Mouse (Mus musculus): ENCODE measurements around the gene Ror1. TPM values are rescaled to one million over a fixed set of nuclear protein-coding genes. Genes with fewer than 3 reads are reported as not detected.

Ror1 gene
- total RNA-seq, 2 experiments from 2014 or later = 7.7 to 9.7 TPM

DNA sequence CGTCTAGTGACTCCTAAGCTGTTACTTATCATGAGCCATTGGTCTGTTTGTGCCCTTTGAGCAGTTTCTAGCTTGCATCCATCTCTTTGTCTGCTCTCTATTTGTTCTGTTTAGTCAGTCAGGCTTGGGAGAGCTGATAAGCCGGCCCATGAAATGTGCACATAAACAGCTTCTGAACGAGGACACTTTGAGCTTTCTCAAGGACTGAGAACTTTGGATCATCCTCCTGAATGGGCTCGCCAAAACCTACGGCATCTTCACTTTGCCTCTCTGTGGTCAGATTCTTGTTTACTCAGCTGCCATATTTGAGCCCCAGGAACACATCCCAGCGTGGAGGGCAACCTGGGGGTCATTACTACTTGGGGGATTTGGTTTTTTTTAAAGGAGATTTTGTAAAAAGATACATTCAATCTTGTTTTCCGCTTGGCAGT, 190.5 kb downstream of the Ror1 start:
- intact Hi-C loops (cut with DNase I) = no loop called here

DNA sequence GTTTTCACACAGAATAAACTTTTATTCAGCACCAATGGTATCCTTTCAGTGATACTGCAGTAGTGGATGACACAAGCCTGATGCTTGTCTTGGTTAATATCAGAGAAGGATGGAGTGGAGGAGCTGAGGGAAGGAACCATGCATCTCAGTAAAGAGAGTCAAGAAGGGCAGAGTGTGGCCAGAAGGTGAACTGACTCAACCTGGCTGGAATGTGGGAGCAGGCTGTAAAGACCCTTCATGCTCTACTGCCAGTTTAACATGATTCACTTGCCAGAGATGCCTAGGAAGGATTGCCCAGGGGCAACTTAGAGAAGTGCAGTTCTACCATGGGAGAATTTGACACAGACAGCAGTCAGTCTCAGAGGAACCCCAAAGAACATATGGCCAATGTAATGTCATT, 191.2 kb downstream of the Ror1 start:
- DNase-seq (ENCODE audit: low spot score) = no peak
- intact Hi-C loops (cut with DNase I) = no loop called here

More for the DNA sequence above, 190.5 kb downstream of the Ror1 start:
- DNase-seq (ENCODE audit: low spot score) = no peak

DNA sequence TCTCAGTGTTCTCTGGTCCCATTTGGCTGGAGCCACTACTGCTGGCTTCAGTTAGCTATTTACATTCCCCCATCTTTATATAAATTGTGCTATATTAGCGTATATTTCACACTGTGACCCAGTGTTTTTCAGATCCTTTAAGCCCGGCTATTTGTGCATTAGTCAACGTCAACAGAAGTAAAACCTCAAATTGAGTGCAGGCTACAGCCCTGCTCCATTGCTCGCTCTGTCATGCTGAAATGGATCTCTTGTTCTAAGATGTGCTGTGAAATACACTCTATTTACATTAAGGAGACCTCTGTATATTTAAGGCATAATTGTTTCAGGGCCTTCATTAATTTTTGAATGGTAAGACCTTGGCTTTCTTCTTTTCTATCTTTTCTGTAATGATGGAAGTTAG, 192.2 kb downstream of the Ror1 start:
- no peak for DNase-seq (ENCODE audit: low spot score)
- intact Hi-C loops (cut with DNase I) = no loop called here

DNA sequence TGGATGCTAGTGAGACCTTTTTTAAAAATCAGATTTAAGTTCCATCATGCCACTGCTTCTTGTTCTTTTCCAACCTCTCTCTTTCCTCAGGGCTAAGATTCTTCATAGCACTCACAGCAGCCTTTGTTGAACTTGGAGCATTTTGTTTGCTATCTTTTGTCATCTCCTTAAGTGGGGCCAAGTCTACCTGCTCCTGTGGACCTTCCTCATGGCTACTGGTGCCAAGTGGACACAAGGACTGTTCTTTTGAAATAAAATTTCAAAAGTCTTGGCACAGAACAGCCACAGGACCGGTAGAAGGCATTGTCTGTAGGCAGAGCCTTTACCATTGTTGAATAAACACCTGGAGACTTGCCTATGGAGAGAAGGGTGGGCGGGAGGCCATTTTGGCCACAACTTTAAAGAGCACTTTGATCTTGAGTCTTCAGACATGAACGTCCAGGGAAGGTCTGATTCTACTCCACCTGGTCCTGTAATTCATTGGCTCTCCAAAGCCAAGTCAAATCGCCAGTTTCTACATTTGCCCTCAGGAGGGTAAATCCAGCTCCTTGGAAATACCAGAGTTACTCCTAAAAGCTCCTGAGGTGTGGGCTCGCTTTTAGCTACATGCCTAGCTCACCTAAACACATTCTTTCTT, 195.5 kb downstream of the Ror1 start:
- no peak for DNase-seq (ENCODE audit: low spot score)
- intact Hi-C loops (cut with DNase I) = loop anchor here (10.0 kb wide), 1 partner anchor 76 kb away; no protein-coding TSS in a partner anchor

DNA sequence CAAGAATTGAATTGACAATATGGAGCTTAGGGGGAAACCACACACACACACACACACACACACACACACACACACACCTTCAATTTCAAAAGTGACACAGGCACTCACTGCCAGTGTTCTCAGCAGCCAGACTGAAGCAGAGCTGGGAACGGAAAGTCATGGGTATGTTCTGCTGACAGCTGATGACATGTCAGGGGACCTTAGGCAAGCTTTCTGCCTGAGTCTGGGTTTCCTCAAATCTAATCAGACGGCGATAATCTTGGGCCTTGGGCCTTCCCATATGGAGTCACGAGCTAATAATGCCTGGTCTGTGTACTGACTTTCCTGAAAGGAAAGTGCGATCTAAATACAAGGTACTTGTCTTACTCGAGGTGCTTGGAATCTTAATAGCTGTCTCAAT, 202.1 kb downstream of the Ror1 start:
- intact Hi-C loops (cut with DNase I) = loop anchor here (10.0 kb wide), 1 partner anchor 83 kb away; no protein-coding TSS in a partner anchor
- DNase-seq (ENCODE audit: low spot score) = no peak

DNA sequence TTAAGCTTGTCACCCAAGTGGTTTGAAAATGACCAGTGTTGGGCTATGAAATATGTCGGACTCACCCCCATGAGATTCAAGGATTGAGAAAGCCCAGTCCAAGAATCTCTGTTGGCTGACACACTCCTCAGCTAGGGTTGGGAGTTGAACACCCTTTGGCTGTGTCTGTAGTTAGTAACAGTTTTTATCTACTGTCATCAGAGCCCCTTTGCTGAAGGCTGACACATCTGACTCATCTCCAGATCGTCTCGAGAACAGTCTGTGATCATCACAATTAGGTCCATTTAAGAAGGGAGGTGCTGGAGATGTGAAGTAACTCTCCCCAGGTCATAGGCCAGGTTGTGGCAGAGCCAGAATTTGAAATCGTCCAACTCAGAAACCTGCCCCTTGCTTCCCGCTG, 203.0 kb downstream of the Ror1 start:
- no peak for DNase-seq (ENCODE audit: low spot score)
- intact Hi-C loops (cut with DNase I) = loop anchor here (10.0 kb wide), 1 partner anchor 84 kb away; no protein-coding TSS in a partner anchor

DNA sequence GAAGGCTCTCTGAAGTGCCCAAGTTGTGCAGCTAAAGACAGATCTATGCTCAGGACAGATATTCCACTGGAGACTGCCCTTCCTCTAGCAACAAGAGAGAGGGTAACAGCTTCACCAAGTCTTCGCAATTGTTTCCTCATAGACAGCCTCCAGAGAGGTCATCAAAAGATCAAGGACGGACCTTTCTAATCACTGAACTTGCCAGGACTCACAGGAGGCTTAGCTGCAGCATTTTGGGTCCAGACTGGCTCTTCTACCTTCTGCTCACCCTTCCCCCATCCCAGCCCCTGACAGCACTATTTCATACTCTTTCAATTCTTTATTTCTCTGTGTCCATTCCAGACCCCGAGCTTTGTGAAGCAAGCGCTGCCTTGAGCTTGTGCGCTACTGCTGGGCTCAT, 204.6 kb downstream of the Ror1 start:
- intact Hi-C loops (cut with DNase I) = loop anchor here (10.0 kb wide), 1 partner anchor 205 kb away; the partner anchor contains the start of gene Ror1

DNA sequence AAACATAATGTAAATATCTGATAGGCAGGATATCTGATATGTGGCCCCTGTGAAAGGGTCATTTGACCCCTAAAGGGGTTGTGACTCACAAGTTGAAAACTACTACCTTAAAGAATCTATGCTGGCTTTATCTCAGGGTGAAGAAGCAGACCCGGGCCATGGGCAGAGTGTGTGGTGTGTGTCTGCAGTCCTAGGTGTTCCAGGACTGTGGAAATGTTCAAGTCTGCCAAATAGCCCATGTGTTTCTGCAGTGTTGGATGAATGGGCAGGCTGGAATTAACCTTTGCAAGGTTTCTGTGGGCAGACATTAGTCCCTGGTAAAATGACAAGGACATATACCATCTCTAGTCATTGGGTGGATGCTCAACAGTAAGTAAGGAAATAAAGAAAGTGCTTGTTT, 205.8 kb downstream of the Ror1 start:
- intact Hi-C loops (cut with DNase I) = loop anchor here (10.0 kb wide), 1 partner anchor 207 kb away; the partner anchor contains the start of gene Ror1
- DNase-seq (ENCODE audit: low spot score) = no peak

More for the DNA sequence above, 204.6 kb downstream of the Ror1 start:
- no peak for DNase-seq (ENCODE audit: low spot score)

DNA sequence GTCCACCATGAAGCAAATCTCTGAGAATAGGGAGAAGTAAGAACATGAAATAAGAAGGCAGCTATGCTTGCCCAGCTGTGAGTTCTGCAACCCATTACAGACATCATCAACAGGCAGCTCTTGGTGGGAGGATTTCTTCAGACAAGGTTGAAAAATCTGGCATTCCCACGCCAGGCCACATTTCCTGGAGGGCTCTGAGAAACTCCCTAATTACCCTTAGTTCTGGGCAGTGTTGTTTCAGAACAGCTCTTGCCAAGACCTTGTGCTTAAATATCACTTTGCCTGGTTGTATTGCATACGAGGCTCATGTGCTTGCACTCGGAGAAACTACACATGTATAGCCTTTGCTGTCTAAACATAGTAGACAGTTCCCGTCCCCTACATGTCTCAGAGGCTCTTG, 211.8 kb downstream of the Ror1 start:
- intact Hi-C loops (cut with DNase I) = loop anchor here (10.0 kb wide), 1 partner anchor 213 kb away; the partner anchor contains the start of gene Ror1
- DNase-seq (ENCODE audit: low spot score) = no peak

DNA sequence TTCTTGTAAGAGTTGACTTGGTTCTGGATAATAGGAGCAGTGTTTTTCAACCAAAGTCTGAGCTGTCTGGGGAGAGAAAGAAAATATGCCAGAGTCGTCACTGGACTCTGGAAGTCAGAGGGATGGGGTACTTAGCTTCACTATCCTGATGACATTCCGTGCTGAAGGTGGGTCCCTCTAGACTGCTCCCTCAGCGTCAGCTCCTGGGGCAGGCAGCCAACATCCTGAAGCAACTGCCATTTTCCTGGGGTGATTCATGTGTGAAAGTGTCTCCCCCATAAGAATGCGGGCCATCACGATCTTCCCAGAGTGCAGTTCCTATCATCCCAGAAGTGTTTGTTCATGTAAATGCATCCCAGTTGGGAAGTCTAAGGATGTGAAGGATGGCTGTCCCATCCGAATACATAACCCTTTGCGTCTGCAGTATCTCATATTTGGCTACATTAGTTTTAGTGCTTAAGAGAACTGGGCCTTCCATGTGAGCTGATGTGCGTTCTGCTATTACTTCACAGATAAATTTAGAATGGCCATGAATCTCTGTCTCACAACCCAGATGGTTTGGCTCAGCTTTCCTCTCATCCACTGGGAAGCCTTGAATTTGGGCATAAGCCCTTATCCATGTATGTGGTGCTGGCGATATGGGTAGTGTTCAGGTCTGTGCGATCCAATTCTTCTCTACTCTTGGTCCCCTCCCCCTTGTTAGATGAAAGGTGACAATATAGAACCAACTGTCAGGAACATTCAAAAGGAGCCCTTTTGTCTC, 216.4 kb downstream of the Ror1 start:
- intact Hi-C loops (cut with DNase I) = no loop called here
- peak; percentile 20 for DNase-seq (ENCODE audit: low spot score)

DNA sequence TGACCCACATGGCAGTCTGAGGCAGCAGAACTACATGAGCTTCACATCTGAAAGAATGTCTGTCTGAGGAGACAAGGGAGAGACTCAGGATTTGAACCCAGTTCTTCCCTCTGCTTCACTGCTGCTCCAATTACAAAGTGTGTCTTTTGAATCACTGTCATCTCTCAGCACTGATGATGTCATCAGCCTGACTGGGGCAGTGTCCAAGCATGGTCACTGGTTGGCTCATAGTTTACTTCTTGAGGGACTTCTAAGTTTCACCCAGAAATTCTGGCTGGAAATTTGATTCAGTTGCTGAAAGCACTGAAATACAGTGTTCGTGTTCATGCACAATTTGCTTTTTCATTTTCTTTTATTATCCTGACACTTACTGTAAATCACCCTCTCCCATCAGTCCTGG, 219.5 kb downstream of the Ror1 start:
- intact Hi-C loops (cut with DNase I) = no loop called here
- DNase-seq (ENCODE audit: low spot score) = peak; percentile 19

DNA sequence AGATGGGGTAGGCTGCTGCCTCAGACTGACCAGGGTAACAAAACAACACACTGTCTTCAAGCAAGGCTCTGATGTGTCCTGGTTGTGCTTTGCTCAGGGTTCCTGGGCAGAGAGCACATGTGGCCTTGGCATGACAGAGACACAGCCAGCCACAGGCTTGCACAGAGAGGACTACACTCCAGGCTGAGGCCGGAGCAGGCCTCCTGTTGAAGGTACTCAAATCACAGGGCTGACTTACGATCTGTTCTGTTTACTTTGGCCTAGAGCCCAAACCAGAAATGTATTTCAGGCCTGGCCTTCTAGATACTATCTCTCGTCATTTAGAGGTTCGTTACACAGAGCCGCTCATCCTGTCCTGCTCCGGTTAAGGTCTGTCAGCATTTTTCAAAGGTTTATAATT, 226.2 kb downstream of the Ror1 start:
- intact Hi-C loops (cut with DNase I) = no loop called here
- no peak for DNase-seq (ENCODE audit: low spot score)

DNA sequence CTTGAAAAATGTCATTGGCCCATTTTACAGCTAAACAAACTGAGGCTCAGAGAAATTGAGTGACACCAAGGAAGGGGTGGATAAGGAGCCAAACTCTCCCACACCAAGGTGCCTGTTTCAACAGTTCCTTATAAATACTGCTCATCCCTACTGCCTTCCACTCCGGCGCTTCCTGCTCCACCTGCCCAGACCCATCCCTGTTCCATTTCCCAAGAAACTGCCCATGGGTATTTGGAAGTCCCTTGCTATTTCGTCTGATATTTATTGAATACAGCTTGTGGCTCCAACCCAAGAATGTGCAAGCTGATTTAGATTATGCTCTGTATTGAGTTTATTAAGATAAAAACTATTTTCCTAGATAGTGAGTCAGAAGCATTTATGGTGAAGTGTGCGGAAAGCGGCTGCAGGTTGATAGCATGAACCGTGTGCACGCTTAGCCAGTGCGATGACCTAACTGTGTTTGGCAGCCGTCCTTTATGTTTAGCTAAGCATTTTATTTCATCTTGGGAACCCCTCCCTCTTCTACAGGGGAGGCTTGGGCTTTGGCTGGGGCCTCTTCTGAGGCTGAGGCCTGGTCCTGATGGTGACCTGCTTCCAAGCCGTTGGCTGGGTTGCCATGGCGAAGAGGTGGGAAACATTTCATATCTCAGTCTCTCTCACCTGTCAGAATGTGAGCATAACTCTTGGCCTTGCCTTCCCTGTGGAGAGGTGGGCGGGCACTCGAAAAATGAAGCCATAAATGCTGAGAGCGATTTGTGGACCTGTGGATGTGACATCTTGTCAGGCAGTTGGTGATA, 229.3 kb downstream of the Ror1 start:
- no peak for DNase-seq (ENCODE audit: low spot score)
- intact Hi-C loops (cut with DNase I) = no loop called here

DNA sequence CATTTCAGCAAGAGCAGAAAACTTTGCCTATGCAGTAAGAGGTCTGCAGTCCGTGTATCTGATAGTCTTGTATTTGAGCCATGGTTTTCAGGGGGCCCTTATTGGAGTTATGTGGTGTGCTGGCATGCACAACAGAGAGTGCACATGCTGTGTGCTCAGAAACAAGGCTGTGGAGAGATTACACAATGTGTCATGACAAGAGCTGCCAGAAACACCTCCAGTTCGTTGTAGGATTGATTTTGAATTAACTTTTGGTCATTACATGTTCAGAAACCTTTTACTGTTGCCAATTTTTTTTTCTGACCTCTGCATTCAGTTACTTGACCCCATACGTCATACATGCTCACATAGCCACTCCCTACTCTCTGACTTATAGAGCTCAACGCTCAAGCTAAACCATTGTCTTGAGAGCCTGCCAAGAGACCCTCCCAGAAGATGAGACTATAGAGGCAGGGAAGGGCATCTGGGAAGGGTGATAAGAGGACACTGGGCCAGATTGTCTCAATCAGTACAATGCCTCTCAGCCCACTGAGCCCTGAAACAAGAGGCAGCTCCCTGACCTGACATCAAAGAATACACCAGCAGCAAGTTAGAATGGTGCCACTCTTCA, 232.9 kb downstream of the Ror1 start:
- intact Hi-C loops (cut with DNase I) = no loop called here

DNA sequence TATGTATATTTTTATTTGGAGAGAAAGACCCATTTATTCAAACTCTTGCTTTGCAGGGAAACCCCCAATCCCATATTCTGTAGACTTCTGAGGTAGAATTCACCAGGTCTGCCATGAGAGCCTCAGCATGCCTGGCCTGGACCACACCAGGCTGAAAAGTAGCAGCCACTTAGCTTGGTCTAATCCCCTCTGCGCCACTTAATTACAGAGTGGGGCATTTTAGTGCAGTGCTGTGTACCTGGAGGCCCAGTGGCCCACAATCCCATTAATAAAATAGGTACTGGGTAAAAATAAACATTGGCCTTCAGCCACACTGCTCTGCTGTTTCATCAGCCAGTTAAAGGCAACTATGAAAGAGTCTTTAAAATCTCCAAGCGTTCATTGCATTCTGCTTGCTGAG, 239.6 kb downstream of the Ror1 start:
- intact Hi-C loops (cut with DNase I) = no loop called here
- no peak for DNase-seq (ENCODE audit: low spot score)

More for the DNA sequence above, 232.9 kb downstream of the Ror1 start:
- no peak for DNase-seq (ENCODE audit: low spot score)

DNA sequence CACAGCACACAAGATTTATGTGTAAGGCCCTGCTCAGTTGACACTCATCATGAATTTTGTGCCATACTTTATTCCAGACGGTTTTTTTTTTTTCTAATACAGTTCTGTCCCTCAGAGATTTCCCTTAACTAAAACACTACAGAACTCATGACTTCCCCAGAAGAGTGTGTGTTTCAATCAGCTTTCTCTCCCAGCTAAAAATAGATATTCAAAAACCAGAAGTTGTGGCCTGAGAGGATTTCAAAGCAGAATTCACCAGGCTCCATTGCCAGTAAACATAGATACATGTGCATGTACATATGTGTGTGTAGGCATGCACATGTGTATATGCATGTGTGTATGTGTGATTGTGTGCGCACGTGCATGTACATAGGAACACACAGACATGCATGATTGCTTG, 252.2 kb downstream of the Ror1 start:
- intact Hi-C loops (cut with DNase I) = no loop called here
- no peak for DNase-seq (ENCODE audit: low spot score)

DNA sequence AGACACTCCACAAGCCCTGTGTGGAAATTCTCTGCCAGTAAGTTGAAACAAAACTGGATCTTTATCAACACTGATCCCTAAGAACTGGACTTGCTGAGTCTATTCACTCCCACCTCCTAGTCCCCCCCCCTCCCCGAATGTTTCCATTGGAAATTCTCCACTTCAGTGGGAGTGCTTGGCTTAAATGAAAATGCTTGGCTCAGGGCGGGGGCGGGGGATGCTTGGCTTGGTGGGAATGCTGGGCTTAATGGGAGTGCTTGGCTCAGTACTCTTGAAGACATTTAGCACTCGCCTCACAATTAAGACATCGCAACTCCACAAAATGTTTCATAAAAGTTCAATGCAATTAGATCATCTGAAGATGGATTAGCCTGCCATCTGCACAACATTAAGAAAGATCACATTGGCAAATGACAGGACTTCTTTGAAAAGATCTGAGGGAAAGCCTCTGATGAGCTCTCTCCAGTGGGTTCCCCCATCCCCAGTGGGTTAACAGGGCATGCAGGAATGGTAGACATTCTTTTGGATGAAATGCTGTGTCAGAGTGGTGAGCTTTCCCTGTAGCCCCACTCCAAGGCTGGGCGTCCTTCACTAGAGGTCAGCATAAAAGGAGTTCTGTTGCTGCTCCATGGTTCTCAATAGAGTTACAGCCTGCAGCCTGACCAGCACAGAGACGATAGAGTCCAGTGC, 254.7 kb downstream of the Ror1 start:
- intact Hi-C loops (cut with DNase I) = no loop called here
- no peak for DNase-seq (ENCODE audit: low spot score)

DNA sequence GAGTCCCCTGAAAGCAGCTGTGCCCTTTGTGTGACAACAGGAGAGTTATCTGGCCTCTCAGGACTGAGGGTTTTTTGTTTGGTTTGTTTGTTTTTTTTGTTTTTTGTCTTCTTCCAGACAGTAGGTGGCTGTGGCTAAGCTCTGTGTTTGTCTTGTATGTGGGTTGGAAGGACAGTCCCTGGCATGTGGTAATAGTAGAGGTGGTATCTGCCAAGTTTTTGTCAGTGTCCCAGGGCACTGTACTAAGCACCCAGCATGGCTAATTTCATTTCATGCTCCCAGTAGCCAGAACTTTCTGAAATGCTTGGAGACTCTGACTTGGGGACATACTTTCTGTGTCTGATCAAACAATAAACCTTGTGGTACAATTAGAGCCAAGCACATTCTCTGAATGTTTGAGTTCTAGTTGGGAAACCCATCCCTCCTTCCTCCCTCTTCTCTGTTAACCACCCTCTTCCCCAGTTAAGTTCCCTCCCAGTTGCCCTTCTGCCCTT, 256.3 kb downstream of the Ror1 start:
- intact Hi-C loops (cut with DNase I) = no loop called here
- DNase-seq (ENCODE audit: low spot score) = no peak

DNA sequence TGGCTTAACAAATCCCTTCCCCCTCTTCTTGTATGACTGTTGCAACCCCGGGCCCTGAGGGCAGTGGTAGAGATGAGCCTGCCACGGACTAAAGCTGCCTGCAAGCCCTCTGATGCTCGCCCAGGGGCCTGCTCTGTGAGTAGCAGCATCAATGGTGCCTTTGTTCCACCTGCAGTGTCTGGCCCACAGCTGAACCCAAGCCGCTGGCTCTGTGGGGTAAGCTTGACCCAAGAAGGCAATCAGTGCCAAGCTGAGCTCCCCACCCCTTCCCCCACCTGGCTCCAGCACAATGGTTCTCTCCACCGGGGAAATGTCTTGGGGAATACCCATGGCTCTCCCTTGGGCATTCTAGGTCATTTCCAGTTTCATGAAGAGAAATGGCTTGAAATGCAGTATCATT, 260.0 kb downstream of the Ror1 start:
- intact Hi-C loops (cut with DNase I) = no loop called here
- DNase-seq (ENCODE audit: low spot score) = no peak
